Mouse (Mus musculus) neural tube, embryonic 15.5 days (tissue): ENCODE results near the gene Ddx6. TPM values are rescaled to one million over a fixed set of nuclear protein-coding genes. Genes with fewer than 3 reads are reported as not detected.
"Not testable (repeated sequence)": the region's sequence is repeated elsewhere in the genome, so short reads cannot be mapped to it uniquely, and the experiment has no call there.

ENCODE experiments used
- ATAC-seq: fragments of 200-750 bp; cut with Nextera tagmentation; 2 replicates; pipeline ENCODE4 v1.8.0; 2017; ENCODE audit warnings: mild to moderate bottlenecking, moderate TSS enrichment, moderate library complexity; ENCODE audit not compliant: low FRiP score
- H3K27ac ChIP-seq: fragments of 300-500 bp; sonication (generic); replicated peaks from 2 replicates; pipeline ENCODE4 v1.5.1; 2015; ENCODE audit warnings: mild to moderate bottlenecking, inconsistent platforms
- H3K27me3 ChIP-seq: fragments of 300-500 bp; sonication (generic); replicated peaks from 2 replicates; pipeline ENCODE4 v1.6.1; 2015; ENCODE audit warnings: inconsistent platforms
- H3K36me3 ChIP-seq: fragments of 300-500 bp; sonication (generic); 2 replicates; pipeline ENCODE4 v1.6.1; 2015; ENCODE audit warnings: inconsistent platforms
- H3K4me1 ChIP-seq: fragments of 300-500 bp; sonication (generic); 2 replicates; pipeline ENCODE4 v1.6.1; 2015; ENCODE audit warnings: inconsistent platforms
- H3K4me2 ChIP-seq: fragments of 300-500 bp; sonication (generic); 2 replicates; pipeline ENCODE4 v1.6.1; 2015; ENCODE audit warnings: inconsistent platforms, mild to moderate bottlenecking, moderate library complexity
- H3K4me3 ChIP-seq: fragments of 300-500 bp; sonication (generic); replicated peaks from 2 replicates; pipeline ENCODE4 v1.5.1; 2015; ENCODE audit warnings: mild to moderate bottlenecking, inconsistent platforms
- H3K9ac ChIP-seq: fragments of 300-500 bp; sonication (generic); replicated peaks from 2 replicates; pipeline ENCODE4 v1.6.1; 2015; ENCODE audit warnings: mild to moderate bottlenecking, inconsistent platforms
- H3K9me3 ChIP-seq: fragments of 300-500 bp; sonication (generic); replicated peaks from 2 replicates; pipeline ENCODE4 v1.6.1; 2016; ENCODE audit warnings: inconsistent platforms
- WGBS: fragments of 180-500 bp; shearing (Covaris S2); methylation state at CpG from one replicate; pipeline ENCODE4 v1.1.7; 2015; ENCODE audit warnings: mixed read lengths; 5-methylcytosine and 5-hydroxymethylcytosine counted together
- polyA plus RNA-seq: library from polyadenylated mRNA; unstranded; fragments of >200 nt; fragmentation: Nextera tagmentation; extraction: Ambion mirVana; gene quantifications from 2 replicates; pipeline ENCODE4 v1.2.1, GENCODE M21; 2015

Gene Ddx6
- polyA plus RNA-seq, 1 experiment from 2014 or later: 15.1 TPM

DNA sequence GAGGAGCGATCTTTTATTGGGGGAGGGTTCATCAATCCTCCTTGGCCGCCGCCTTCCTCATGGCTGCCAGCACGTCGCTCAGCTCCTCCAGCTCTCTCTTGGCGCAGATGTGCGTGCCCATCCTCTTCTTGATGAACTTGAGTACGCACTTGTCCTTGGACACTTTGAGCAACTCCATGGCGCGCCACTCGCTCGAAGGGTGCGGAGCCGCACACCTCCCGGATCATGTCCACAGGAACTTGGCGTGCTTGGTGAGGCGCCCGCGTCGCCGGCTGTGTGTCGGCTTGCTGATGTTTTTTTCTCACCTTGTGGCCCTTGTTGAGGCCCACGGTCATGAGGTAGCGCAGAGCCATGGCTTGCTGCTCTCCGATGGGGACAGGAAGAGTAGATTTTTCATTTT, 5.7 kb downstream of the Ddx6 start:
- 98% methylated on average over 25 of the region's 25 CpGs for WGBS
- ATAC-seq: no peak
- peaks cover 48% of the 10 kb centered on the region for H3K36me3 ChIP-seq

DNA sequence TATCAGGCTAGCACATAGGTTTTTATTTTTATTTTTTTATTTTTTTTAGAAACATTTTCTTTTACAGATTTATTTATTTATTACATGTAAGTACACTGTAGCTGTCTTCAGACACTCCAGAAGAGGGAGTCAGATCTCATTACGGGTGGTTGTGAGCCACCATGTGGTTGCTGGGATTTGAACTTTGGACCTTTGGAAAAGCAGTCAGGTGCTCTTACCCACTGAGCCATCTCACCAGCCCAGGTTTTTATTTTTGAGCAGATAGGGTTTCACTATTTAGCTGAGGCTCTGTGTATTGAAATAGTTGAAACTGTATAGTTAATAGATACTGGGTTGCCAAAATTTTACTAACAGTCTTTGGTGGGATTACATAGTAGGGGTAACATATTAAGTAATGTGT, 8.4 kb downstream of the Ddx6 start:
- H3K4me3 ChIP-seq, H3K9ac ChIP-seq, ATAC-seq, H3K27me3 ChIP-seq, H3K27ac ChIP-seq, H3K4me2 ChIP-seq, H3K9me3 ChIP-seq: not testable (repeated sequence)
- Histone ChIP-seq H3K36me3 (peaks cover 69% of the 10 kb centered on the region), H3K4me1 (peaks cover 20% of the 10 kb centered on the region)
- 82% methylated on average over 1 of the region's 1 CpGs for WGBS

More for the DNA sequence above, 5.7 kb downstream of the Ddx6 start:
- Histone ChIP-seq H3K27ac (no peak overlapping the region), H3K27me3 (no peaks in the 10 kb centered on the region), H3K9ac (no peak overlapping the region), H3K4me1 (peaks cover 36% of the 10 kb centered on the region), H3K9me3 (no peaks in the 10 kb centered on the region), H3K4me2 (no peak overlapping the region), H3K4me3 (no peak overlapping the region)

DNA sequence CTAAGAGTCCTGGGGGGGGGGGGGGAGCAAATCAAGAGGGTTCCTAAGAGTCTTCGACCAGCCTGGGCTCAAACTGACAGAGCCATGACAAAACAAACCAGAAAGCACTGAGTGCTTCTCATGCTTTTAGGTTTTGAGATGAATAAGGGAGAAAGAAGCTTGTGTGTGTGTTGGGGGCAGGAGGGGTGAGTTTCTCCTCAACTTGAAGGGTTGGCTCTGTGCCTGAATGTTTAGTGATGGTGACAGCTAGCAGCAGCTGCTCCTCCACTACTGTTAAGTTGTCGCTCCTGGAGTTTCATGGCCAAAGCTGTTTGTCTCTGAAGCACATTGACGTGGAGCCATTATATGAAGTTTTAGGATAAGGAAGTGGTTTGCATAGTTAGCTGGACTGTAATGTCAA, 16.4 kb downstream of the Ddx6 start:
- no peak for ATAC-seq
- Histone ChIP-seq H3K4me1 (no peaks in the 10 kb centered on the region), H3K36me3 (peaks cover 73% of the 10 kb centered on the region), H3K4me2 (no peak overlapping the region), H3K27me3 (no peaks in the 10 kb centered on the region), H3K4me3 (no peak overlapping the region), H3K9ac (no peak overlapping the region), H3K9me3 (no peaks in the 10 kb centered on the region), H3K27ac (no peak overlapping the region)
- 43% methylated on average over 3 of the region's 3 CpGs for WGBS

DNA sequence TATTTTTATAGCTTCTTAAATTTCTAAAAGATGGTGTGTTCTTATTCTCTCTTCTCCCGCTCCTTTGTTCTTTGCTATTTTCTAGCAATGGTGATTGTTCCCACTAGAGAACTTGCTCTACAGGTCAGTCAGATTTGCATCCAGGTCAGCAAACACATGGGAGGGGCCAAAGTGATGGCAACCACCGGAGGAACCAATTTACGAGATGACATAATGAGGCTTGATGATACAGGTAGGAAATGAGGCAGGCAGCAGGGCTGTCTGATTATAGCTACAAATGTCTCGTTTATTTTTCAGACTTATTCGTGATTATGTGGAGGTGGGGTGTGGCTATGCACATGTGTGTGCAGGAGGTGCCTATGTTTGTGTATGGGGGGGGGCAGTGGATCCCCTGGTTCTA, 19.7 kb downstream of the Ddx6 start:
- no peaks in the 10 kb centered on the region for H3K27me3 ChIP-seq
- ATAC-seq: no peak
- H3K9me3 ChIP-seq: no peaks in the 10 kb centered on the region
- 78% methylated on average over 5 of the region's 5 CpGs for WGBS
- H3K36me3 ChIP-seq: peaks cover 70% of the 10 kb centered on the region
- H3K27ac ChIP-seq: no peak overlapping the region
- no peak overlapping the region for H3K4me2 ChIP-seq
- no peak overlapping the region for H3K4me3 ChIP-seq
- no peak overlapping the region for H3K9ac ChIP-seq
- no peaks in the 10 kb centered on the region for H3K4me1 ChIP-seq

DNA sequence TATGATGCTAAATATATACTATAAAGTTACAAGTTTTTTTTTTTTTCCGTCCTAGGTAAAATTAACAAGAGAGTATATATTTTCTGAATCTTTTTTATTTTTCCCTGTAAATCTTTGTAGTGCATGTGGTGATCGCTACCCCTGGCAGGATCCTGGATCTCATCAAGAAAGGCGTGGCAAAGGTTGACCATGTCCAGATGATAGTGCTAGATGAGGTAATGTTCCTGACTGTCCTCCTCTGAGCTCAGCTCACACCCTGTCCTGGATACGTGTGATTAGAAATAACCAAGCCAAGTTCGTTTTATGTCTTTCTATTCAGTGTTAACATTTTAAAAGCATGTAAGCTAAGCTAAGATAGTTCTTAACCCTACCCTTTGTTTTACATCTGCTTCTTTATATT, 21.6 kb downstream of the Ddx6 start:
- Histone ChIP-seq H3K9ac (no peak overlapping the region), H3K36me3 (peaks cover 77% of the 10 kb centered on the region), H3K4me2 (no peak overlapping the region), H3K9me3 (no peaks in the 10 kb centered on the region), H3K27ac (no peak overlapping the region), H3K4me1 (no peaks in the 10 kb centered on the region), H3K27me3 (no peaks in the 10 kb centered on the region), H3K4me3 (no peak overlapping the region)
- no peak for ATAC-seq
- WGBS: 91% methylated on average over 5 of the region's 5 CpGs

DNA sequence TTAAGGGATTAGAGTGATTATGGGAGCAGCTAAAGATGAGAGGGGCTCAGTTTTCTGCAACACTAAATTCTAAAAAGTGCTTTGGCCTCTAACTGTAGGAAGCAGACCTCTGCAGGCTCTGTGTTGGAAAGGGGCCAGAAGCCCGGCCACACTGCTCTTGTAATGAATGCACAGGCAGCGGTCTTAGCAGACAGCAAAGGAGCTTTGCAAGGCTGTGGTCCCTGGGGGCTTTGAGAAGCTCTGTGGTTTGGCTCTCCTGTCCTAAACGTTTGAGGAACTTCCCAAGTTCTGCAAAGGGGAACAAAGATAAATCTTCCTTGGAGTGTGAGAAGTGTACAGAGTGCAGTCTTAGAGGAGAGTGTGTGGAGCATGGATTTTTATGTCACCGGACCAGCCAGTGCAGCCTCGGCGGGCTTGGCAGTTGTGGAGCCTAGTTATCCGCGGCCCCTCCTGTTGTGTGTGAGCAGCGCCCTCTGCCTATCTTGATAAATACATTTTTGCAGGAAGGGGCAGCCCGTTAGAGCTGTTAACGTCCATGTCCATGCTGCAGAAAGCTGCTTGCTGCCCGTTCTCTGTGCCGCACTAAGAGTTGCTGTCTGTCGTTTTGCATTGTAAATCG, 33.0 kb downstream of the Ddx6 start:
- Histone ChIP-seq H3K9me3 (no peaks in the 10 kb centered on the region), H3K4me2 (no peak overlapping the region), H3K9ac (no peak overlapping the region), H3K27ac (peak overlapping the region; percentile 33; the same call in 1 of the 2 replicates), H3K36me3 (peaks cover 57% of the 10 kb centered on the region), H3K4me3 (no peak overlapping the region), H3K27me3 (no peaks in the 10 kb centered on the region), H3K4me1 (no peaks in the 10 kb centered on the region)
- ATAC-seq: no peak
- 70% methylated on average over 15 of the region's 15 CpGs for WGBS

DNA sequence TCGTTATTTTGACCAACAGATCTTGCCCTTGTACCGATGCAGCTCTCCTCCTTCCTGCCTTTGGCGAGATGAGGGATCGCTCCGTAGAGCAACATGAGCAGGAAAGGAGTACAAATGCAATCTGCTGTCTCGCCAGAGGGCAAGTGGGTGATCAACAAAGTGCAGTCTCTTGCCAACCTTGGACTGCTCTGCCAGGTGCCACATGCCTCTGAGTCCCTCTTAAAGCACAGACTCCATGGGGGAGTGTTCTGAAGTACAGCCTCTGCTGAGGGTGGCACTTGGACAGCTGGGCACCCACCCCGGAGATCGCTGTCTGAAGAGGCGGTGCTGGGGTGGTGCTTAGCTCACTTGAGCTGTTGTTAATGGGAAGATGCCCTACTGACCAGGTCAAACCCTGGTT, 34.0 kb downstream of the Ddx6 start:
- H3K9me3 ChIP-seq, ATAC-seq, H3K9ac ChIP-seq, H3K4me3 ChIP-seq, H3K27me3 ChIP-seq, H3K4me2 ChIP-seq, H3K27ac ChIP-seq, H3K4me1 ChIP-seq: not testable (repeated sequence)
- H3K36me3 ChIP-seq: peaks cover 50% of the 10 kb centered on the region
- 95% methylated on average over 9 of the region's 9 CpGs for WGBS

DNA sequence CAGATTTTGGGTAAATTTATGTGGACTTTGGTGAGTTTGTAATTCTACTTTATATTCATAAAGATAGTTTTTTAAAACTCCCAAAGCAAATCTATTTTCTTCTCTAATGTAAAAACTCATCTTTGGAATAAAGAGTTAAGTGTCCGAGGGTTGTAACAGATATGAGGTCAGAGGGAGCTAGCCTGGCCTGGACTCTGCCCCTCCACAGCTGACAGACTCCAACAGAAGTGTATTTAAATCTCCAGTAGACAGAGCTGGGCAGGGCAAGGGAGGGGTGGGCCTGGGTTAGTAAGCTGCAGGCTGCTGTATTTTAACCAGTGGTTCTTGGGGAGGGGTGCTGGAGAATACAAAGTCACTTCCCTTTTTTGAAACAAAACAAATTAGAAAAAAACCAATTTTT, 35.3 kb downstream of the Ddx6 start:
- not testable (repeated sequence) for H3K27me3 ChIP-seq, H3K27ac ChIP-seq, H3K4me3 ChIP-seq, H3K9ac ChIP-seq, H3K4me2 ChIP-seq, H3K9me3 ChIP-seq, H3K4me1 ChIP-seq, ATAC-seq
- H3K36me3 ChIP-seq: peaks cover 37% of the 10 kb centered on the region
- WGBS: 93% methylated on average over 1 of the region's 1 CpGs

DNA sequence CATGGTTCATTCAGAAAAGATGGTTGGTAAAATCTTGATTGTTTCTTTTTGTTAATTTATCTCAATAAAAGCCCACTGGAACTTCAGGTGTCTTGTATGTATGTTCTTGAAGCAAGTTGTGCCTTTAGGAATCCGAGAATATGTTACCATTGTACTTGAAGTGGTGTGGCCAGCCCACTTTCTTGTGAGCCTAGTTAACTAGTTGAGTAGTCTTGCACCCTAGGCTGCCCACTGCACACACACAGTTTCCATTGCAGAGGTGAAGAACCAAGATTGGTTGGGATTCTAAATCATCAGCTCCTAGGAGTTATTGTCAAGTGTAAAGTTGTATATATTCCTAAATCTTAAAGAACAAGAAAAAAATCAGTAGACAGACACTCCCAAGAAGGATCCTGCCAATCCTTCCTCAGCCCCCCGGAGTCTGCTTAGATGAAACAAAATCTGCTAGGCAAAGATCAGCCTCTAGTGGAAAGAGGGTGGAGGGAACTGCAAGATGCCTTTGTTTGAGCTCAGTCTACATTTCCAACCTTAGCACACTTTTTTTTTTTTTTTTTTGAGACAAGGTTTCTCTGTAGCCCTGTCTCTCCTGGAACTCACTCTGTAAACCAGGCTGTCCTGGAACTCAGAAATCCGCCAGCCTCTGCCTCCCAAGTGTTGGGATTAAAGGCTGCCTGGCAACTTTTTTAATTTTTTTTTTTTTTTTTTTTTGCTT, 36.1 kb downstream of the Ddx6 start:
- Histone ChIP-seq H3K27ac (no peak overlapping the region), H3K4me2 (no peak overlapping the region), H3K36me3 (peaks cover 29% of the 10 kb centered on the region), H3K9me3 (no peaks in the 10 kb centered on the region), H3K9ac (no peak overlapping the region), H3K4me3 (no peak overlapping the region), H3K4me1 (no peaks in the 10 kb centered on the region), H3K27me3 (no peaks in the 10 kb centered on the region)
- 96% methylated on average over 3 of the region's 3 CpGs for WGBS
- ATAC-seq: no peak

DNA sequence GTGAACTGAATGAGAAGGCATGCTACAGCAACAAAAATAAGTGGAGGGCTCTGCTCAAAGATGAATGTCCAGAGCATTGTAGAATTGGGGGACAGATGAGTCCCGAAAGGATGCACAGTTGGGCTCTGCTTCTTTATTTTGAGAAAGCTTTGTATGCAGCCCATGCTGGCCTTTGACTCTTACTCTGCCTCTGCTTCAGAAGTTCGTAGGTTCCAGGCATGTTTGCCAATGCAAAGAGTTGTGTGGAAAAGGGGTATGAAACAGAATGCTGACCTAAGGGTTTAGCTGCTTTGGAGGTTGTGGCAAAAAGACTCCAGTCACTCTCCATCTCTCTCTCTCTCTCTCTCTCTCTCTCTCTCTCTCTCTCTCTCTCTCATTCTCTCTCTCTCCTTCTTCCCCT, 36.9 kb downstream of the Ddx6 start:
- Histone ChIP-seq H3K27ac (no peak overlapping the region), H3K36me3 (peaks cover 21% of the 10 kb centered on the region), H3K4me2 (no peak overlapping the region), H3K27me3 (no peaks in the 10 kb centered on the region), H3K4me3 (no peak overlapping the region), H3K4me1 (no peaks in the 10 kb centered on the region), H3K9me3 (no peaks in the 10 kb centered on the region), H3K9ac (no peak overlapping the region)
- 91% methylated on average over 2 of the region's 2 CpGs for WGBS
- ATAC-seq: no peak

DNA sequence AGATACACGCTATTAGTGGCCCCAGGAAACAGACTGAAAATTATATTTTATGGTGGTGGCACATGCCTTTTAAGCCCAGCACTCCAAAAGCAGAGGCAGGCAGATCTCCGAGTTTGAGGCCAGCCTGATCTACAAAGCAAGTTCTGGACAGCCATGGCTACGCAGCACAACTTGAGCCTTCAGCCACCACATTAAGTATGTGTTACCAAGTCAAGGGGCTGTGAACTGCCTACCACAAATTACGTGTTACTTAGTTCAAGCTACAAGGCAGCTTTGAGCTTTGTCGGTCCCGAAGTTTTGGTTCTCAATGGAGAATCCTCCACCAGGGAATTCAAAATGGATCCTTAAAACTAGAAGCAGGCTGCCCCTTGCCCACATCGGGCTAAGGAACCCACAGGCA, 38.4 kb downstream of the Ddx6 start:
- H3K27ac ChIP-seq: no peak overlapping the region
- 96% methylated on average over 7 of the region's 7 CpGs for WGBS
- no peak overlapping the region for H3K4me2 ChIP-seq
- no peak overlapping the region for H3K9ac ChIP-seq
- H3K36me3 ChIP-seq: peaks cover 8% of the 10 kb centered on the region
- no peaks in the 10 kb centered on the region for H3K27me3 ChIP-seq
- no peaks in the 10 kb centered on the region for H3K4me1 ChIP-seq
- no peaks in the 10 kb centered on the region for H3K9me3 ChIP-seq
- no peak overlapping the region for H3K4me3 ChIP-seq
- ATAC-seq: no peak

DNA sequence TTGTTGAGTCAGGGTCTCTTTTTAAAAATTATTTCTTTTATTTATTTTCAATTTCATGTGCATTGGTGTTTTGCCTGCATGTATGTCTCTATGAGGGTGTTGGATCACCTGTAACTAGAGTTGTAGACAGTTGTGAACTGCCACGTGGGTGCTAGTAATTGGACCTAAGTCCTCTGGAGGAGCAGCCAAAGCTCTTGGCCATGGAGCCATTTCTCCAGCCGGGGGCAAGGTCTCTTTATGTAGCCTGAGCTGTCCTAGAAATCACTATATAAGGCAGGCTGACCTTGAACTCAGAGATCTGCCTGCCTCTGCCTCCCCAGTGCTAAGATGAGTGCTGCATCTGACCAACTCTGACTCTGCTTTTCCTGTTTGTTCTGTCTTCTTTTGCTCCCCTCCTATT, 39.5 kb downstream of the Ddx6 start:
- no peak overlapping the region for H3K9ac ChIP-seq
- 90% methylated on average over 2 of the region's 2 CpGs for WGBS
- no peak for ATAC-seq

More for the DNA sequence above, 39.5 kb downstream of the Ddx6 start:
- no peak overlapping the region for H3K4me2 ChIP-seq
- H3K36me3 ChIP-seq: no peaks in the 10 kb centered on the region
- no peak overlapping the region for H3K27ac ChIP-seq
- no peaks in the 10 kb centered on the region for H3K9me3 ChIP-seq
- H3K4me3 ChIP-seq: no peak overlapping the region
- H3K27me3 ChIP-seq: no peaks in the 10 kb centered on the region
- no peaks in the 10 kb centered on the region for H3K4me1 ChIP-seq
